Mouse (Mus musculus) thymus, adult 2 months (tissue): ENCODE results near the gene Ammecr1. TPM values are rescaled to one million over a fixed set of nuclear protein-coding genes. Genes with fewer than 3 reads are reported as not detected.

Source experiments
- DNase-seq: peaks from one replicate; pipeline ENCODE4 v3.0.0; 2021
- H3K27ac ChIP-seq: fragments of 200-500 bp; 2 replicates; pipeline ENCODE4 v1.5.1; 2012; ENCODE audit warnings: low read length, control low read depth; ENCODE audit not compliant: control insufficient read depth, insufficient read depth
- H3K27me3 ChIP-seq: fragments of 200-500 bp; 2 replicates; pipeline ENCODE4 v1.6.1; 2012; ENCODE audit warnings: mild to moderate bottlenecking, low read length, moderate library complexity, mixed read lengths; ENCODE audit not compliant: control insufficient read depth, insufficient read depth
- H3K36me3 ChIP-seq: fragments of 200-500 bp; 2 replicates; pipeline ENCODE4 v1.6.1; 2012; ENCODE audit warnings: mild to moderate bottlenecking, low read length, moderate library complexity; ENCODE audit not compliant: control insufficient read depth, insufficient read depth
- H3K4me1 ChIP-seq: fragments of 200-500 bp; replicated peaks from 2 replicates; pipeline ENCODE4 v1.6.1; 2012; ENCODE audit warnings: low read length; ENCODE audit not compliant: control insufficient read depth, insufficient read depth
- H3K4me3 ChIP-seq: fragments of 200-500 bp; 2 replicates; pipeline ENCODE4 v1.5.1; 2012; ENCODE audit warnings: mild to moderate bottlenecking, low read length, control low read depth, moderate library complexity; ENCODE audit not compliant: control insufficient read depth, insufficient read depth
- CTCF ChIP-seq: fragments of 200-500 bp; IDR thresholded peaks from 2 replicates; pipeline ENCODE4 v1.5.1; 2012; ENCODE audit warnings: mild to moderate bottlenecking, control low read depth, low read length, moderate library complexity, borderline replicate concordance; ENCODE audit not compliant: control insufficient read depth, poor library complexity, insufficient read depth; ENCODE audit errors: extremely low read depth
- POLR2A ChIP-seq: fragments of 200-500 bp; IDR thresholded peaks from 2 replicates; pipeline ENCODE4 v1.6.1; 2012; ENCODE audit warnings: mild to moderate bottlenecking, low read length, control low read depth, moderate library complexity; ENCODE audit not compliant: control insufficient read depth, poor library complexity, insufficient read depth; ENCODE audit errors: extremely low read depth
- WGBS: fragments of 180-500 bp; shearing (Covaris S2); methylation state at CpG from one replicate; pipeline ENCODE4 v1.1.7; 2018; 5-methylcytosine and 5-hydroxymethylcytosine counted together
- polyA plus RNA-seq: library from polyadenylated mRNA; depleted of rRNA; stranded (reverse); fragments of >200 nt; gene quantifications from 2 replicates; pipeline ENCODE4 v1.2.3, GENCODE M21; 2012

Ammecr1 gene
- polyA plus RNA-seq, 1 experiment: 2.4 TPM

GRCm38 (mm10) chrX:142994514-142994913 lies 28.0 kb upstream of the Ammecr1 start:
- H3K27me3 ChIP-seq: no peaks in the 10 kb centered on the region
- H3K4me3 ChIP-seq: no peak overlapping the region
- 97% methylated on average over 2 of the region's 2 CpGs for WGBS
- no peak for DNase-seq
- no peak overlapping the region for H3K27ac ChIP-seq
- TF ChIP-seq POLR2A: no peak
- H3K36me3 ChIP-seq: no peaks in the 10 kb centered on the region
- H3K4me1 ChIP-seq: no peaks in the 10 kb centered on the region

- Histone ChIP-seq H3K4me3 (no peak overlapping the region), H3K36me3 (no peaks in the 10 kb centered on the region), H3K4me1 (no peaks in the 10 kb centered on the region), H3K27me3 (no peaks in the 10 kb centered on the region), H3K27ac (no peak overlapping the region)
- DNase-seq: no peak
- no peak for TF ChIP-seq CTCF
- TF ChIP-seq POLR2A: no peak
- WGBS: 56% methylated on average over 3 of the region's 3 CpGs
Observed at GRCm38 (mm10) chrX:142984170-142984569, 17.6 kb upstream of the Ammecr1 start.

GRCm38 (mm10) chrX:142983638-142984037 lies 17.1 kb upstream of the Ammecr1 start:
- 86% methylated on average over 6 of the region's 6 CpGs for WGBS
- Histone ChIP-seq H3K36me3 (no peaks in the 10 kb centered on the region), H3K27me3 (no peaks in the 10 kb centered on the region), H3K4me1 (no peaks in the 10 kb centered on the region), H3K27ac (no peak overlapping the region), H3K4me3 (no peak overlapping the region)
- DNase-seq: no peak
- TF ChIP-seq CTCF (no peak), POLR2A (no peak)

GRCm38 (mm10) chrX:142981530-142982130 lies 15.1 kb upstream of the Ammecr1 start:
- no peak for TF ChIP-seq CTCF
- no peak for TF ChIP-seq POLR2A
- WGBS: 98% methylated on average over 3 of the region's 3 CpGs
- Histone ChIP-seq H3K4me3 (no peak overlapping the region), H3K27me3 (no peaks in the 10 kb centered on the region), H3K27ac (no peak overlapping the region), H3K36me3 (no peaks in the 10 kb centered on the region), H3K4me1 (no peaks in the 10 kb centered on the region)
- no peak for DNase-seq

- Histone ChIP-seq H3K36me3 (no peaks in the 10 kb centered on the region), H3K4me3 (no peak overlapping the region), H3K4me1 (no peaks in the 10 kb centered on the region), H3K27me3 (no peaks in the 10 kb centered on the region), H3K27ac (no peak overlapping the region)
- no peak for DNase-seq
- WGBS: 95% methylated on average over 2 of the region's 2 CpGs
- TF ChIP-seq POLR2A (no peak), CTCF (no peak)
Observed at GRCm38 (mm10) chrX:142980855-142981529, 14.5 kb upstream of the Ammecr1 start.

- WGBS: 79% methylated on average over 4 of the region's 4 CpGs
Observed at GRCm38 (mm10) chrX:142979224-142979623, 12.7 kb upstream of the Ammecr1 start.

More at GRCm38 (mm10) chrX:142979224-142979623, 12.7 kb upstream of the Ammecr1 start:
- no peak overlapping the region for H3K27ac ChIP-seq
- H3K36me3 ChIP-seq: no peaks in the 10 kb centered on the region
- no peak for DNase-seq
- no peaks in the 10 kb centered on the region for H3K27me3 ChIP-seq
- TF ChIP-seq CTCF (no peak), POLR2A (no peak)
- no peaks in the 10 kb centered on the region for H3K4me1 ChIP-seq
- H3K4me3 ChIP-seq: no peak overlapping the region
